Mouse (Mus musculus) v-Abl transformed pro-B cells (cell line): ENCODE data around the gene C130074G19Rik.

Source experiments
- in situ Hi-C, 2 experiments: fragments of 400-800 bp; cut with MboI; formaldehyde crosslinking; loops; one replicate each; pipeline ENCODE4 v1.15.1; 2025; ENCODE audit not compliant: unreplicated experiment in 2 of 2

C130074G19Rik gene

GRCm38 (mm10) chr1:184877306-184877705 lies 5.7 kb downstream of the C130074G19Rik start:
- in situ Hi-C loops, result no loop called here

GRCm38 (mm10) chr1:184873910-184874309 lies 9.1 kb downstream of the C130074G19Rik start:
- in situ Hi-C loops, result no loop called here

GRCm38 (mm10) chr1:184872069-184872819 lies 10.8 kb downstream of the C130074G19Rik start:
- in situ Hi-C loops, result no loop called here

GRCm38 (mm10) chr1:184871506-184871905 lies 11.5 kb downstream of the C130074G19Rik start:
- in situ Hi-C loops, result no loop called here

GRCm38 (mm10) chr1:184870646-184871385 lies 12.2 kb downstream of the C130074G19Rik start:
- in situ Hi-C loops, result no loop called here

GRCm38 (mm10) chr1:184869939-184870565 lies 13.0 kb downstream of the C130074G19Rik start:
- in situ Hi-C loops, result no loop called here

- in situ Hi-C loops, result no loop called here
Observed at GRCm38 (mm10) chr1:184867640-184868120, 15.3 kb downstream of the C130074G19Rik start.

GRCm38 (mm10) chr1:184864381-184864801 lies 18.6 kb downstream of the C130074G19Rik start:
- in situ Hi-C loops, result no loop called here

GRCm38 (mm10) chr1:184862636-184863035 lies 20.4 kb downstream of the C130074G19Rik start:
- in situ Hi-C loops, result no loop called here

- in situ Hi-C loops, result no loop called here
Observed at GRCm38 (mm10) chr1:184861551-184861950, 21.5 kb downstream of the C130074G19Rik start.

- in situ Hi-C loops, result no loop called here
Observed at GRCm38 (mm10) chr1:184860276-184860675, 22.7 kb downstream of the C130074G19Rik start.

- in situ Hi-C loops, result no loop called here
Observed at GRCm38 (mm10) chr1:184858253-184858652, 24.8 kb downstream of the C130074G19Rik start.

GRCm38 (mm10) chr1:184857216-184857615 lies 25.8 kb downstream of the C130074G19Rik start:
- in situ Hi-C loops, result no loop called here

- in situ Hi-C loops, result no loop called here
Observed at GRCm38 (mm10) chr1:184853922-184854321, 29.1 kb downstream of the C130074G19Rik start.

- in situ Hi-C loops, result no loop called here
Observed at GRCm38 (mm10) chr1:184853339-184853738, 29.7 kb downstream of the C130074G19Rik start.

- in situ Hi-C loops, result no loop called here
Observed at GRCm38 (mm10) chr1:184851741-184852618, 31.0 kb downstream of the C130074G19Rik start.

- in situ Hi-C loops, result no loop called here
Observed at GRCm38 (mm10) chr1:184851166-184851565, 31.9 kb downstream of the C130074G19Rik start.

GRCm38 (mm10) chr1:184846973-184847372 lies 36.0 kb downstream of the C130074G19Rik start:
- in situ Hi-C loops, result loop anchor here (10.0 to 25.0 kb wide), 2 partner anchors 558 to 1865 kb away; partner anchors contain the start of gene Tgfb2 (in 2 of the 2)

- in situ Hi-C loops, result loop anchor here (10.0 to 25.0 kb wide), 2 partner anchors 559 to 1866 kb away; partner anchors contain the start of gene Tgfb2 (in 2 of the 2)
Observed at GRCm38 (mm10) chr1:184846092-184846750, 36.8 kb downstream of the C130074G19Rik start, which contains the start of gene Marc2. Gene Marc2, minus strand, starts transcription at chr1:184846451.
